Mouse (Mus musculus) Patski (cell line): ENCODE measurements around the gene Trim8. TPM values are rescaled to one million over a fixed set of nuclear protein-coding genes. Genes with fewer than 3 reads are reported as not detected.

Source experiments
- ATAC-seq: fragments of 100-300 bp; one replicate; pipeline ENCODE4 v1.8.0; 2021
- CTCF ChIA-PET: fragments of 350-600 bp; sonication (Branson Sonifier 250); formaldehyde crosslinking; loops from one replicate; lab custom pipeline; 2022; ENCODE audit warnings: inconsistent platforms; lab: Charles Lee
- POLR2A ChIA-PET: fragments of 350-600 bp; sonication (Branson Sonifier 250); formaldehyde crosslinking; loops from one replicate; lab custom pipeline; 2022; ENCODE audit warnings: antibody characterized with exemption, inconsistent platforms; lab: Charles Lee
- DNase-seq: peaks from one replicate; pipeline ENCODE4 v3.0.0-alpha.2; 2011; ENCODE audit warnings: low read depth, low spot score
- H3K27me3 ChIP-seq: fragments of 371-371 bp; one replicate; pipeline ENCODE4 v1.5.1; 2021
- CTCF ChIP-seq: fragments of 100-300 bp; IDR thresholded peaks from one replicate; pipeline ENCODE4 v1.5.1; 2021
- in situ Hi-C: fragments of 300-500 bp; cut with MboI; formaldehyde crosslinking; loops from 3 replicates; pipeline ENCODE4 v1.11.1; 2018; ENCODE audit warnings: low pct_unique_long_range_greater_than_20kb, mixed read lengths
- polyA plus RNA-seq: library from polyadenylated mRNA; unstranded; gene quantifications from one replicate; pipeline ENCODE4 v1.2.3, GENCODE M21; 2021

The Trim8 gene
- polyA plus RNA-seq, 1 experiment from 2014 or later: 89.9 TPM

- TF ChIP-seq CTCF: no peak
- in situ Hi-C loops: no loop called here
- DNase-seq (no peak), ATAC-seq (no peak)
- ChIA-PET POLR2A (interaction anchor here (1.0 to 4.9 kb wide), 5 partner anchors 12 to 34 kb away, joined by 3 to 52 read pairs (median 5); no protein-coding TSS in a partner anchor), CTCF (interaction anchor here (1.3 to 2.0 kb wide), 3 partner anchors 8 to 120 kb away, joined by 3 to 4 read pairs (median 4); partner anchors contain the start of gene Sufu)
- H3K27me3 ChIP-seq: no peaks in the 10 kb centered on the region
Observed at GRCm38 (mm10) chr19:46517529-46518351, 16.2 kb downstream of the Trim8 start.

GRCm38 (mm10) chr19:46518352-46518787 is 16.9 kb downstream of the Trim8 start:
- no peak for DNase-seq
- no peak for ATAC-seq
- POLR2A ChIA-PET: interaction anchor here (1.0 to 4.9 kb wide), 5 partner anchors 11 to 35 kb away, joined by 3 to 52 read pairs (median 5); no protein-coding TSS in a partner anchor
- H3K27me3 ChIP-seq: no peaks in the 10 kb centered on the region
- CTCF ChIA-PET: interaction anchor here (1.3 to 2.0 kb wide), 2 partner anchors 9 to 11 kb away, joined by 4 read pairs; no protein-coding TSS in a partner anchor
- in situ Hi-C loops: no loop called here
- TF ChIP-seq CTCF: no peak

GRCm38 (mm10) chr19:46518828-46519621 is 17.5 kb downstream of the Trim8 start:
- in situ Hi-C loops: no loop called here
- ATAC-seq (no peak), DNase-seq (no peak)
- H3K27me3 ChIP-seq: no peaks in the 10 kb centered on the region
- CTCF ChIA-PET: interaction anchor here (1.3 to 2.0 kb wide), 2 partner anchors 10 to 11 kb away, joined by 4 read pairs; no protein-coding TSS in a partner anchor
- no peak for TF ChIP-seq CTCF
- POLR2A ChIA-PET: interaction anchor here (0.7 to 4.9 kb wide), 5 partner anchors 8 to 19 kb away, joined by 3 to 52 read pairs (median 5); no protein-coding TSS in a partner anchor

GRCm38 (mm10) chr19:46521698-46522097 is 20.2 kb downstream of the Trim8 start:
- no peak for DNase-seq
- POLR2A ChIA-PET: interaction anchor here (16.1 kb wide), 1 partner anchor 15 kb away, joined by 388 read pairs; the partner anchor contains the start of gene Trim8
- H3K27me3 ChIP-seq: no peaks in the 10 kb centered on the region
- no peak for TF ChIP-seq CTCF
- in situ Hi-C loops: no loop called here
- no peak for ATAC-seq
- CTCF ChIA-PET: interaction anchor here (1.2 to 4.3 kb wide), 4 partner anchors 12 to 149 kb away, joined by 3 to 32 read pairs (median 4); no protein-coding TSS in a partner anchor

- no peak for TF ChIP-seq CTCF
- ChIA-PET CTCF (interaction anchor here (0.8 to 4.3 kb wide), 5 partner anchors 8 to 150 kb away, joined by 3 to 32 read pairs (median 3); no protein-coding TSS in a partner anchor), POLR2A (interaction anchor here (1.4 to 16.1 kb wide), 2 partner anchors 10 to 16 kb away, joined by 4 to 388 read pairs; partner anchors contain the start of gene Trim8)
- in situ Hi-C loops: no loop called here
- DNase-seq (no peak), ATAC-seq (no peak)
- H3K27me3 ChIP-seq: no peaks in the 10 kb centered on the region
Observed at GRCm38 (mm10) chr19:46522433-46523044, 21.0 kb downstream of the Trim8 start.

DNA sequence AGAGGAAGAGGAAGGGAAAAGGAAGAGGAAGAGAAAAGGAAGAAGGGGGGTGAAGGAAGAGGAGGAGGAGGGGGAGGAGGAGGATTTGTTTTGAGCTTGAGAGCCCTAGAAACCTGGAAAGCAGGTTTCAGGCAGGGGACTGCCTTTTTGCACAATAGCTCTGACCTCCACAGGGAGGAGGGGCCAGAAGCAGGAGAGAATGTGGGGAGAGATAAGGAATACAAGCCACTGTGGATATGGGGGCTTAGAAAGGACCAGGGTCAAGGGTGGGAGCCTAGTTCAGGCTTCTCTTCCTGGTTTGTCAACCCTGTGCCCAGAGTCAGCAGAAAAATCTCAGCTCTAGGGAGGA is 21.6 kb downstream of the Trim8 start:
- no peak for TF ChIP-seq CTCF
- POLR2A ChIA-PET: interaction anchor here (1.4 to 16.1 kb wide), 2 partner anchors 9 to 17 kb away, joined by 4 to 388 read pairs; partner anchors contain the start of gene Trim8
- in situ Hi-C loops: no loop called here
- no peaks in the 10 kb centered on the region for H3K27me3 ChIP-seq
- CTCF ChIA-PET: interaction anchor here (0.8 to 4.3 kb wide), 3 partner anchors 8 to 21 kb away, joined by 3 to 32 read pairs (median 3); no protein-coding TSS in a partner anchor
- ATAC-seq: no peak
- no peak for DNase-seq

- DNase-seq (no peak), ATAC-seq (no peak)
- in situ Hi-C loops: no loop called here
- no peaks in the 10 kb centered on the region for H3K27me3 ChIP-seq
- POLR2A ChIA-PET: interaction anchor here (1.1 to 16.1 kb wide), 3 partner anchors 9 to 39 kb away, joined by 3 to 388 read pairs (median 4); partner anchors contain the start of gene Trim8
- no peak for TF ChIP-seq CTCF
- CTCF ChIA-PET: interaction anchor here (0.8 to 4.3 kb wide), 2 partner anchors 9 to 14 kb away, joined by 3 to 32 read pairs; no protein-coding TSS in a partner anchor
Observed at GRCm38 (mm10) chr19:46523480-46524151, 22.1 kb downstream of the Trim8 start.

GRCm38 (mm10) chr19:46524152-46524544 is 22.6 kb downstream of the Trim8 start:
- CTCF ChIA-PET: interaction anchor here (4.3 kb wide), 1 partner anchor 15 kb away, joined by 32 read pairs; no protein-coding TSS in a partner anchor
- ATAC-seq (no peak), DNase-seq (no peak)
- H3K27me3 ChIP-seq: no peaks in the 10 kb centered on the region
- in situ Hi-C loops: no loop called here
- TF ChIP-seq CTCF: no peak
- POLR2A ChIA-PET: interaction anchor here (1.1 to 16.1 kb wide), 2 partner anchors 18 to 39 kb away, joined by 3 to 388 read pairs; partner anchors contain the start of gene Trim8
